Mouse (Mus musculus) hindbrain, embryonic 15.5 days (tissue): ENCODE results near the gene Dhx37. TPM values are rescaled to one million over a fixed set of nuclear protein-coding genes. Genes with fewer than 3 reads are reported as not detected.

Source experiments
- ATAC-seq: fragments of 200-750 bp; cut with Nextera tagmentation; 2 replicates; pipeline ENCODE4 v1.8.0; 2017; ENCODE audit warnings: low read depth, moderate number of reproducible peaks, moderate TSS enrichment; ENCODE audit not compliant: low FRiP score
- H3K27ac ChIP-seq: fragments of 300-500 bp; sonication (generic); replicated peaks from 2 replicates; pipeline ENCODE4 v1.5.1; 2015; ENCODE audit warnings: mild to moderate bottlenecking, inconsistent platforms
- H3K27me3 ChIP-seq: fragments of 300-500 bp; sonication (generic); 2 replicates; pipeline ENCODE4 v1.6.1; 2015; ENCODE audit warnings: control low read depth, inconsistent platforms
- H3K36me3 ChIP-seq: fragments of 300-500 bp; sonication (generic); 2 replicates; pipeline ENCODE4 v1.6.1; 2015; ENCODE audit warnings: control low read depth, inconsistent platforms
- H3K4me1 ChIP-seq: fragments of 300-500 bp; sonication (generic); replicated peaks from 2 replicates; pipeline ENCODE4 v1.6.1; 2015; ENCODE audit warnings: control low read depth, inconsistent platforms
- H3K4me2 ChIP-seq: fragments of 300-500 bp; sonication (generic); 2 replicates; pipeline ENCODE4 v1.6.1; 2015; ENCODE audit warnings: moderate library complexity, mild to moderate bottlenecking, inconsistent platforms
- H3K4me3 ChIP-seq: fragments of 300-500 bp; sonication (generic); 2 replicates; pipeline ENCODE4 v1.5.1; 2015; ENCODE audit warnings: mild to moderate bottlenecking, inconsistent platforms
- H3K9ac ChIP-seq: fragments of 300-500 bp; sonication (generic); 2 replicates; pipeline ENCODE4 v1.6.1; 2015; ENCODE audit warnings: inconsistent platforms
- H3K9me3 ChIP-seq: fragments of 300-500 bp; sonication (generic); 2 replicates; pipeline ENCODE4 v1.6.1; 2016; ENCODE audit warnings: control low read depth, inconsistent platforms
- WGBS: fragments of 180-500 bp; shearing (Covaris S2); methylation state at CpG from one replicate; pipeline ENCODE4 v1.1.7; 2015; 5-methylcytosine and 5-hydroxymethylcytosine counted together
- microRNA-seq: library from miRNA; unstranded; fragments of <30 nt; microRNA quantifications from one replicate; pipeline ENCODE4, GENCODE M21; 2016
- polyA plus RNA-seq: library from polyadenylated mRNA; unstranded; fragments of >200 nt; fragmentation: Nextera tagmentation; extraction: Ambion mirVana; gene quantifications from 2 replicates; pipeline ENCODE4 v1.2.1, GENCODE M21; 2015

The Dhx37 gene
- polyA plus RNA-seq, 1 experiment from 2014 or later, result 10.9 TPM

DNA sequence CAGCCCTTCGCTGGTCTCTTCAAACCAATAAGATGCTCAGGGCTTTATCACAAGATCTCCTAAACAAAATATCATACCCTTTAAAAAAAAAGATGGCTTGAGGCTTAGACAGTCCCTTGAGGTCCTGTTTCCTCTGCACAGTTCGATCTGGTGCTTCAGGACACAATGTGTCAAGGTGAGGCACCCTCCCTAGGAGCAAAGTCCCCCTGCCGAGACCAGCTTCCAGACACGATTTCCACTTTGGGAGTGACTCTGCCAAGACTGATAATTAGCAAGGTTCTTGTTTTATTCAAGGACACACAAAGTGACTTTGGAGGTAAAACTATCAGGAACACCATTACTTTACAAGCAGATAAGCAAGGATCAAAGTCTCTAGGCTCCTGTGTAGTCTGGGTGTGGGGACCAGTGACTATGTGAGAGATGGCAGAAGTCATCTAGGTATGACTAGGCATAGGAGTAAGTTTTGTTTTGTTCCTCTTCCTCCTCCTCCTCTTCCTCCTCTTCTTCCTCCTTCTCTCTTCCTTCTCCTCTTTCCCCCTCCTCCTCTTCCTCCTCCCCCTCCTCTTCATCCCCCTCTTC is 69.0 kb downstream of the Dhx37 start:
- H3K27ac ChIP-seq, result no peak overlapping the region
- no peaks in the 10 kb centered on the region for H3K27me3 ChIP-seq
- H3K36me3 ChIP-seq, result no peaks in the 10 kb centered on the region
- no peak for ATAC-seq
- no peak overlapping the region for H3K4me3 ChIP-seq
- WGBS, result 78% methylated on average over 4 of the region's 4 CpGs
- no peaks in the 10 kb centered on the region for H3K9me3 ChIP-seq
- H3K4me1 ChIP-seq, result no peaks in the 10 kb centered on the region
- H3K4me2 ChIP-seq, result no peak overlapping the region
- H3K9ac ChIP-seq, result no peak overlapping the region

GRCm38 (mm10) chr5:125363894-125364293 is 70.0 kb downstream of the Dhx37 start:
- H3K4me2 ChIP-seq, result no peak overlapping the region
- H3K27ac ChIP-seq, result no peak overlapping the region
- no peaks in the 10 kb centered on the region for H3K36me3 ChIP-seq
- H3K4me3 ChIP-seq, result no peak overlapping the region
- H3K4me1 ChIP-seq, result no peaks in the 10 kb centered on the region
- no peaks in the 10 kb centered on the region for H3K9me3 ChIP-seq
- 76% methylated on average over 7 of the region's 7 CpGs for WGBS
- no peaks in the 10 kb centered on the region for H3K27me3 ChIP-seq
- H3K9ac ChIP-seq, result no peak overlapping the region
- no peak for ATAC-seq

Small RNA genes lying within 50 kb of the gene (microRNA-seq; reads per million reads assigned to microRNA genes)
- gene Gm27551, result not detected

Other genes starting within 250 kb of the Dhx37 start
- gene Scarb1, start 93.0 kb downstream of the Dhx37 start, polyA plus RNA-seq, result 46.6 and 52.4 TPM in 2 replicates
- 0.56 and 0.65 TPM in 2 replicates for gene Gm10382, start 44.8 kb downstream of the Dhx37 start, polyA plus RNA-seq
- 1,393 and 1,417 TPM in 2 replicates for gene Ubc, start 43.9 kb downstream of the Dhx37 start, polyA plus RNA-seq
- gene Bri3bp, start 7.4 kb upstream of the Dhx37 start, polyA plus RNA-seq, result 39.4 and 42.8 TPM in 2 replicates
- gene Aacs, start 41.7 kb upstream of the Dhx37 start, polyA plus RNA-seq, result 104 and 106 TPM in 2 replicates
- 6.2 and 6.4 TPM in 2 replicates for gene Tmem132b, start 97.7 kb upstream of the Dhx37 start, polyA plus RNA-seq